Mouse (Mus musculus): ENCODE measurements around the gene Wee2. TPM values are rescaled to one million over a fixed set of nuclear protein-coding genes. Genes with fewer than 3 reads are reported as not detected.

Gene Wee2
- polyA plus RNA-seq, 1 experiment from 2014 or later: 0.51 TPM

GRCm38 (mm10) chr6:40431356-40431755 is 7.5 kb upstream of the Wee2 start:
- Histone ChIP-seq H3K4me3 (ENCODE audit: low read depth, low read length) (no peak overlapping the region), H3K27ac (replicated peaks; ENCODE audit: low read depth, low read length) (no peak overlapping the region), H3K4me1 (ENCODE audit: control insufficient read depth, insufficient read depth, low read length) (peaks cover 13% of the 10 kb centered on the region; the same call in 1 of the 2 replicates), H3K27me3 (replicated peaks; ENCODE audit: control insufficient read depth, insufficient read depth, low read length) (no peaks in the 10 kb centered on the region), H3K9ac (ENCODE audit: low read depth, low read length) (no peak overlapping the region), H3K36me3 (ENCODE audit: control insufficient read depth, insufficient read depth, low read length) (no peaks in the 10 kb centered on the region), H3K9me3 (ENCODE audit: control insufficient read depth, low read length) (no peaks in the 10 kb centered on the region), H3K4me2 (ENCODE audit: low read depth, low read length) (no peak overlapping the region)
- 51% methylated on average over 4 of the region's 4 CpGs for WGBS
- ATAC-seq (ENCODE audit: low read depth) (peak; percentile 24; the same call in 1 of the 2 replicates), DNase-seq (ENCODE audit: low spot score) (peak; percentile 54)

- H3K36me3 ChIP-seq (ENCODE audit: control insufficient read depth, insufficient read depth, low read length): no peaks in the 10 kb centered on the region
- H3K9ac ChIP-seq (ENCODE audit: low read depth, low read length): no peak overlapping the region
- H3K27me3 ChIP-seq (replicated peaks; ENCODE audit: control insufficient read depth, insufficient read depth, low read length): peaks cover 3% of the 10 kb centered on the region; the same call in 1 of the 2 replicates
- no peak overlapping the region for H3K27ac ChIP-seq (replicated peaks; ENCODE audit: low read depth, low read length)
- no peak overlapping the region for H3K4me2 ChIP-seq (ENCODE audit: low read depth, low read length)
- ATAC-seq (ENCODE audit: low read depth) (no peak), DNase-seq (ENCODE audit: low spot score) (no peak)
- no peaks in the 10 kb centered on the region for H3K9me3 ChIP-seq (ENCODE audit: control insufficient read depth, low read length)
- no peak overlapping the region for H3K4me3 ChIP-seq (ENCODE audit: low read depth, low read length)
- H3K4me1 ChIP-seq (ENCODE audit: control insufficient read depth, insufficient read depth, low read length): peaks cover 16% of the 10 kb centered on the region; the same call in 1 of the 2 replicates
Observed at GRCm38 (mm10) chr6:40431812-40432211, 7.1 kb upstream of the Wee2 start.

- DNase-seq (ENCODE audit: low spot score) (no peak), ATAC-seq (ENCODE audit: low read depth) (no peak)
- WGBS: 89% methylated on average over 17 of the region's 17 CpGs
- peaks cover 16% of the 10 kb centered on the region; the same call in 1 of the 2 replicates for H3K4me1 ChIP-seq (ENCODE audit: control insufficient read depth, insufficient read depth, low read length)
- H3K27me3 ChIP-seq (replicated peaks; ENCODE audit: control insufficient read depth, insufficient read depth, low read length): peaks cover 4% of the 10 kb centered on the region; the same call in 1 of the 2 replicates
- H3K36me3 ChIP-seq (ENCODE audit: control insufficient read depth, insufficient read depth, low read length): no peaks in the 10 kb centered on the region
- no peaks in the 10 kb centered on the region for H3K9me3 ChIP-seq (ENCODE audit: control insufficient read depth, low read length)
- no peak overlapping the region for H3K4me2 ChIP-seq (ENCODE audit: low read depth, low read length)
- H3K9ac ChIP-seq (ENCODE audit: low read depth, low read length): no peak overlapping the region
- no peak overlapping the region for H3K27ac ChIP-seq (replicated peaks; ENCODE audit: low read depth, low read length)
- no peak overlapping the region for H3K4me3 ChIP-seq (ENCODE audit: low read depth, low read length)
Observed at GRCm38 (mm10) chr6:40432346-40433275, 6.3 kb upstream of the Wee2 start.

- peak overlapping the region; percentile 80 for H3K9ac ChIP-seq (ENCODE audit: low read depth, low read length)
- peak overlapping the region; percentile 88 for H3K4me2 ChIP-seq (ENCODE audit: low read depth, low read length)
- peak overlapping the region; percentile 81 for H3K4me3 ChIP-seq (ENCODE audit: low read depth, low read length)
- 16% methylated on average over 7 of the region's 7 CpGs for WGBS
- H3K27me3 ChIP-seq (replicated peaks; ENCODE audit: control insufficient read depth, insufficient read depth, low read length): peaks cover 17% of the 10 kb centered on the region
- H3K4me1 ChIP-seq (ENCODE audit: control insufficient read depth, insufficient read depth, low read length): peaks cover 16% of the 10 kb centered on the region; the same call in 1 of the 2 replicates
- no peak for ATAC-seq (ENCODE audit: low read depth)
- H3K36me3 ChIP-seq (ENCODE audit: control insufficient read depth, insufficient read depth, low read length): no peaks in the 10 kb centered on the region
- H3K27ac ChIP-seq (replicated peaks; ENCODE audit: low read depth, low read length): no peak overlapping the region
- no peaks in the 10 kb centered on the region for H3K9me3 ChIP-seq (ENCODE audit: control insufficient read depth, low read length)
- no peak for DNase-seq (ENCODE audit: low spot score)
Observed at GRCm38 (mm10) chr6:40434697-40435096, 4.2 kb upstream of the Wee2 start.

GRCm38 (mm10) chr6:40435151-40436046 is 3.5 kb upstream of the Wee2 start:
- Histone ChIP-seq H3K9ac (ENCODE audit: low read depth, low read length) (peak overlapping the region; percentile 80), H3K36me3 (ENCODE audit: control insufficient read depth, insufficient read depth, low read length) (no peaks in the 10 kb centered on the region), H3K27ac (replicated peaks; ENCODE audit: low read depth, low read length) (peak overlapping the region; percentile 58), H3K4me3 (ENCODE audit: low read depth, low read length) (peak overlapping the region; percentile 81), H3K9me3 (ENCODE audit: control insufficient read depth, low read length) (no peaks in the 10 kb centered on the region), H3K27me3 (replicated peaks; ENCODE audit: control insufficient read depth, insufficient read depth, low read length) (peaks cover 22% of the 10 kb centered on the region), H3K4me1 (ENCODE audit: control insufficient read depth, insufficient read depth, low read length) (peaks cover 16% of the 10 kb centered on the region; the same call in 1 of the 2 replicates), H3K4me2 (ENCODE audit: low read depth, low read length) (peak overlapping the region; percentile 88)
- DNase-seq (ENCODE audit: low spot score) (peak; percentile 52), ATAC-seq (ENCODE audit: low read depth) (peak; percentile 60)
- WGBS: under 1% methylated on average over 41 of the region's 72 CpGs

GRCm38 (mm10) chr6:40436047-40436483 is 2.8 kb upstream of the Wee2 start, which contains the start of gene E330009J07Rik:
Gene E330009J07Rik, minus strand, starts transcription at chr6:40436135.
- Histone ChIP-seq H3K36me3 (ENCODE audit: control insufficient read depth, insufficient read depth, low read length) (no peaks in the 10 kb centered on the region), H3K9me3 (ENCODE audit: control insufficient read depth, low read length) (no peaks in the 10 kb centered on the region), H3K27me3 (replicated peaks; ENCODE audit: control insufficient read depth, insufficient read depth, low read length) (peaks cover 24% of the 10 kb centered on the region), H3K9ac (ENCODE audit: low read depth, low read length) (peak within 1 kb of the TSS; percentile 80), H3K4me1 (ENCODE audit: control insufficient read depth, insufficient read depth, low read length) (peaks cover 11% of the 10 kb centered on the region; the same call in 1 of the 2 replicates), H3K27ac (replicated peaks; ENCODE audit: low read depth, low read length) (peak within 1 kb of the TSS; percentile 58), H3K4me3 (ENCODE audit: low read depth, low read length) (peak within 1 kb of the TSS; percentile 81), H3K4me2 (ENCODE audit: low read depth, low read length) (peak within 1 kb of the TSS; percentile 88)
- peak; percentile 77 for DNase-seq (ENCODE audit: low spot score)
- peak; percentile 93 for ATAC-seq (ENCODE audit: low read depth)
- 2% methylated on average over 14 of the region's 38 CpGs for WGBS

- Histone ChIP-seq H3K9ac (ENCODE audit: low read depth, low read length) (no peak overlapping the region), H3K27me3 (replicated peaks; ENCODE audit: control insufficient read depth, insufficient read depth, low read length) (peaks cover 27% of the 10 kb centered on the region), H3K4me1 (ENCODE audit: control insufficient read depth, insufficient read depth, low read length) (peaks cover 8% of the 10 kb centered on the region; the same call in 1 of the 2 replicates), H3K27ac (replicated peaks; ENCODE audit: low read depth, low read length) (no peak overlapping the region), H3K9me3 (ENCODE audit: control insufficient read depth, low read length) (no peaks in the 10 kb centered on the region), H3K4me3 (ENCODE audit: low read depth, low read length) (no peak overlapping the region), H3K4me2 (ENCODE audit: low read depth, low read length) (no peak overlapping the region), H3K36me3 (ENCODE audit: control insufficient read depth, insufficient read depth, low read length) (no peaks in the 10 kb centered on the region)
- ATAC-seq (ENCODE audit: low read depth) (no peak), DNase-seq (ENCODE audit: low spot score) (no peak)
- 48% methylated on average over 12 of the region's 12 CpGs for WGBS
Observed at GRCm38 (mm10) chr6:40439731-40440130, 843 bp downstream of the Wee2 start.

- 56% methylated on average over 3 of the region's 3 CpGs for WGBS
- no peaks in the 10 kb centered on the region for H3K36me3 ChIP-seq (ENCODE audit: control insufficient read depth, insufficient read depth, low read length)
Observed at GRCm38 (mm10) chr6:40441276-40441675, 2.4 kb downstream of the Wee2 start.

More at GRCm38 (mm10) chr6:40441276-40441675, 2.4 kb downstream of the Wee2 start:
- Histone ChIP-seq H3K4me3 (ENCODE audit: low read depth, low read length) (no peak overlapping the region), H3K27ac (replicated peaks; ENCODE audit: low read depth, low read length) (no peak overlapping the region), H3K9ac (ENCODE audit: low read depth, low read length) (no peak overlapping the region), H3K4me1 (ENCODE audit: control insufficient read depth, insufficient read depth, low read length) (0 out of 2 replicates have a peak, but pooled peaks cover 4% of the 10 kb centered on the region), H3K9me3 (ENCODE audit: control insufficient read depth, low read length) (no peaks in the 10 kb centered on the region), H3K4me2 (ENCODE audit: low read depth, low read length) (no peak overlapping the region), H3K27me3 (replicated peaks; ENCODE audit: control insufficient read depth, insufficient read depth, low read length) (peaks cover 27% of the 10 kb centered on the region)
- DNase-seq (ENCODE audit: low spot score): no peak
- no peak for ATAC-seq (ENCODE audit: low read depth)
